Mouse (Mus musculus) midbrain, embryonic 12.5 days (tissue): ENCODE measurements around the gene Psme3. TPM values are rescaled to one million over a fixed set of nuclear protein-coding genes. Genes with fewer than 3 reads are reported as not detected.
A peak's percentile ranks its signal among the peaks of the same experiment; 100 is the strongest.

Experiments
- ATAC-seq: fragments of 200-750 bp; cut with Nextera tagmentation; 2 replicates; pipeline ENCODE4 v1.8.0; 2017; ENCODE audit warnings: low read depth, moderate TSS enrichment, moderate library complexity; ENCODE audit not compliant: low FRiP score
- H3K27ac ChIP-seq: fragments of 300-500 bp; sonication (generic); replicated peaks from 2 replicates; pipeline ENCODE4 v1.5.1; 2016; ENCODE audit warnings: mild to moderate bottlenecking
- H3K27me3 ChIP-seq: fragments of 300-500 bp; sonication (generic); 2 replicates; pipeline ENCODE4 v1.6.1; 2016; ENCODE audit warnings: mild to moderate bottlenecking
- H3K36me3 ChIP-seq: fragments of 300-500 bp; sonication (generic); 2 replicates; pipeline ENCODE4 v1.6.1; 2016
- H3K4me1 ChIP-seq: fragments of 300-500 bp; sonication (generic); 2 replicates; pipeline ENCODE4 v1.6.1; 2016
- H3K4me2 ChIP-seq: fragments of 300-500 bp; sonication (generic); replicated peaks from 2 replicates; pipeline ENCODE4 v1.6.1; 2016; ENCODE audit warnings: mild to moderate bottlenecking, moderate library complexity
- H3K4me3 ChIP-seq: fragments of 300-500 bp; sonication (generic); 2 replicates; pipeline ENCODE4 v1.5.1; 2016; ENCODE audit warnings: mild to moderate bottlenecking
- H3K9ac ChIP-seq: fragments of 300-500 bp; sonication (generic); replicated peaks from 2 replicates; pipeline ENCODE4 v1.6.1; 2016; ENCODE audit warnings: mild to moderate bottlenecking, moderate library complexity
- H3K9me3 ChIP-seq: fragments of 300-500 bp; sonication (generic); 2 replicates; pipeline ENCODE4 v1.6.1; 2016; ENCODE audit warnings: mild to moderate bottlenecking
- WGBS: fragments of 180-500 bp; shearing (Covaris S2); methylation state at CpG from one replicate; pipeline ENCODE4 v1.1.7; 2016; 5-methylcytosine and 5-hydroxymethylcytosine counted together
- polyA plus RNA-seq: library from polyadenylated mRNA; unstranded; fragments of >200 nt; fragmentation: Nextera tagmentation; extraction: Ambion mirVana; gene quantifications from 2 replicates; pipeline ENCODE4 v1.2.1, GENCODE M21; 2016

The Psme3 gene
- polyA plus RNA-seq: 163 and 180 TPM in 2 replicates

DNA sequence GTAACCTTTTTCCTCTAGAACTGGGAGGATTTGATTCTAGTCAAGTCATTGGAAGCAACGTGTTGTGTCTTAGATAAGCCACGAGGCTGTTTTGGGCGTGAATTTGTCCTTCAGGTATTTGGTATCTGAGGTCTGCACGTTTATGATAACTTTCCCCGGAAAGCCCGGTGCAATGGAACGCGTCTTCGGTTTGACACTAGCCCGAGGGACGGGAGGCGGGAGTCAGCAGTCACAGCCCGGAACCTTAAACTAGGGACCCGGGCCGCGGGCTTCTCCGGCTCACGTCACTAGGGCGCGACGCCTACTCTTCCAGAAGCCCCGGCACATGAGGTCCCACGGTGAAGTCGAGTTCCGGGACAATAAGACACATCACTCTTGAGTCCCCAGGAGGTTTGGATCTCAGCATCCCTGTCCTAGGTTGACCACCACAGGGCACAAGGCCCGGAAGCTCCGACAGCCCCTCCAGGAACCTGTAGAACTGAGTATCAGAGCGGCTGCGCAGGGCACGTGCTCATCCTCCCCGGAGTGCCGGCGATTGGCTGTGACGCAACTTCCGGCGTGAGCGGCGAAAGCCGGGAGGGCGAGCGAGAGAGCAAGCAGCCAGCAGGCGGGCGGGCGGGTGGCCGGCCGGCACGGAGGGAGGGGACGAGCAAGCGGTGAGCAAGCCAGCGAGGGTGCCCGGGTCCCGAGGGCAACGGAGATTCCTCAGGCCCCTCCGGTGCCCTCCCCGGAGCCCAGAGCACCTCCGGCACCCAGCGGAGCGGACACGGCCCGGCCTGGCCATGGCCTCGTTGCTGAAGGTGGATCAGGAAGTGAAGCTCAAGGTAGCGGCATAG, at the start of gene Psme3:
Psme3 (plus strand) TSS at position 549 of the 836 bp plus-strand sequence.
- peak; percentile 93 for ATAC-seq
- H3K9me3 ChIP-seq: no peaks in the 10 kb centered on the region
- peak within 1 kb of the TSS; percentile 49 for H3K27ac ChIP-seq
- peaks cover 30% of the 10 kb centered on the region for H3K36me3 ChIP-seq
- peak within 1 kb of the TSS; percentile 92 for H3K9ac ChIP-seq
- under 1% methylated on average over 62 of the region's 62 CpGs for WGBS
- H3K4me1 ChIP-seq: peaks cover 18% of the 10 kb centered on the region
- no peaks in the 10 kb centered on the region for H3K27me3 ChIP-seq
- peak within 1 kb of the TSS; percentile 98 for H3K4me3 ChIP-seq
- peak within 1 kb of the TSS; percentile 99 for H3K4me2 ChIP-seq

DNA sequence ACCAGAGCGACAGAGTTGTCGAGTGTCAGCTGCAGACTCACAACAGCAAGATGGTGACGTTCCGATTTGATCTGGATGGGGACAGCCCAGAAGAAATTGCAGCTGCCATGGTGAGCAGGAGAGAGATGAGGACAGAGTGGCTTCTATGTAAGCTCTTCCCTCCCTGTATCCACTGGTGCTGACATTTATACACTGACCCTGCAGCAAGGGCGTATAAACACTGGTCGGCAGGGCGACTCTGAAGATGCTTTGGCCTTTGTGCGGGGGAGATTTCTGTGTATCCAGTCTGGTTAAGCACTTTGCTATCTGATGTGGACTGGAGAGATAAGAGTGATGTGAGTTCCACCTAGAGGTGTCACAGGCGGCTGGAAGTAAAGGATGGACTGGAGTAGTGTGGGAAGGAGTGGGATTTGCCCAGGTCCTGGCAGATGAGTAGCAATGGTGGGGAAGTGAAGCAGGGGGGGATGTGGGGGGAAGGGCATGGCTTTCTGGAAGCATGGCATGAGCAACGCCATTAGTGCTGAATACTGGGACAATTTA, 46.4 kb upstream of the Psme3 start:
- no peak overlapping the region for H3K4me2 ChIP-seq
- peak overlapping the region; percentile 22; the same call in 1 of the 2 replicates for H3K27ac ChIP-seq
- ATAC-seq: no peak
- H3K9me3 ChIP-seq: no peaks in the 10 kb centered on the region
- H3K36me3 ChIP-seq: no peaks in the 10 kb centered on the region
- peaks cover 9% of the 10 kb centered on the region for H3K4me1 ChIP-seq
- peaks cover 53% of the 10 kb centered on the region for H3K27me3 ChIP-seq
- no peak overlapping the region for H3K9ac ChIP-seq
- H3K4me3 ChIP-seq: no peak overlapping the region
- WGBS: 35% methylated on average over 10 of the region's 10 CpGs

DNA sequence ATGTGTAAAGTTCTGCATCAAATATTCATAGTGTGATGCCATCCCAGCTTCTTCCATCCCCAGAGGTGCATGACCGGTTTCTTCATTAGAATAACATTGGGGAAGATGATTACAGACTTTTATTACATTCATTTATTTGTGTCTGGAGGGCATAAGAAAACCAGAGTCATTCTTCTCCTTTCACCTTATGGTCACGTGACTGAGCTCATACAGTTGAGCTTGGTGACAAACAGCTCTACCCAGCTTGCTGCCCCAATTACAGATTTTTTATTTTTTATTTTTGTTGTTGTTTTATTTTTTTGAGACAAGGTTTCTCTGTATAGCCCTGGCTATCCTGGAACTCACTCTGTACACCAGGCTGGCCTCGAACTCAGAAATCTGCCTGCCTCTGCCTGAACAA, 43.6 kb upstream of the Psme3 start:
- 92% methylated on average over 3 of the region's 3 CpGs for WGBS

GRCm38 (mm10) chr11:101275309-101275708, 40.7 kb upstream of the Psme3 start:
- Histone ChIP-seq H3K4me2 (no peak overlapping the region), H3K9ac (no peak overlapping the region), H3K27ac (no peak overlapping the region), H3K4me3 (no peak overlapping the region), H3K9me3 (no peaks in the 10 kb centered on the region), H3K36me3 (no peaks in the 10 kb centered on the region), H3K27me3 (peaks cover 29% of the 10 kb centered on the region), H3K4me1 (peaks cover 28% of the 10 kb centered on the region)
- 85% methylated on average over 4 of the region's 4 CpGs for WGBS
- no peak for ATAC-seq

More for the DNA sequence above, 43.6 kb upstream of the Psme3 start:
- ATAC-seq: no peak
- Histone ChIP-seq H3K9ac (no peak overlapping the region), H3K36me3 (no peaks in the 10 kb centered on the region), H3K9me3 (no peaks in the 10 kb centered on the region), H3K27ac (no peak overlapping the region), H3K4me1 (peaks cover 14% of the 10 kb centered on the region), H3K27me3 (peaks cover 45% of the 10 kb centered on the region), H3K4me2 (no peak overlapping the region), H3K4me3 (no peak overlapping the region)

GRCm38 (mm10) chr11:101276319-101277070, 39.5 kb upstream of the Psme3 start:
- 25% methylated on average over 27 of the region's 27 CpGs for WGBS

DNA sequence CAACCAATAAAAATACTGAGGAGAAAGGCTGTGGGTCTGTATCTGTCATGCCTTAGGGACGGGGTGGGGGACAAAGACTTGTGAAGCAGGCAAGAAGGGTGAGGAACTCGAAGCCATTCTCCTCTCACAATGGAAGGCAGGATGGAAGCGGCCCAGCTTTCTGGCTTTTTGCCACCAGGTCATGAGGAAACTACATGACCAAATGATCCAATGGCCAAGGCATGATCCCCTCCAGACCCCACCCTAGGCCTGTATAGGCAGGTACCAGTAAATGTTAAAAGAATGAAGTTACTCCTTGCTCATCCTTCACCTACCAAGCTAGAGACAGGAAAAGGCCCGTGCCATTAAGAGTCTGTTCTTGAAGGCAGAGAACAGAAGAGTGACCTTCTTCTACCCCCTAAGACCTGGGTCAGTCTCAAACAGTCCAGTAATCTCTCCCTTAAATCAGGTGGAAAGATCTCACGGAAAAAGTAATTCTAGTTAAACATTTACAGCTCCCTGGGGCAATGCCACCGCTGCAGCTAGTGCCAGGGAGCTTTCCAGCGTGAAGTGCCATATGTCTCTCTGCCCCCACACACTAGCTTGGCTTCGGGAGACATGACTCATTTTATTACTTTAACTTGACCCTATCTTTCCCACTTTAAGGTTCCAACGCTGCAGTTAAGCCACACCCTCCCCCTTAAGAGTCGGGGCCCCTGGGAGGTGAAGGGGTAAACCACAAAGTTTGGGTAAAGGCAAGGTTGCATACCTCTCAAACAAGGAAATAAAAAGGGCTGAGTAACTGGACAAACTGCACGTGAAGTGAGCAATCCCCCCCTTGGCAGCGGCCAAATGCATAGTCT, 38.4 kb upstream of the Psme3 start:
- peaks cover 28% of the 10 kb centered on the region for H3K4me1 ChIP-seq
- H3K27ac ChIP-seq: no peak overlapping the region
- 81% methylated on average over 12 of the region's 12 CpGs for WGBS

More at GRCm38 (mm10) chr11:101276319-101277070, 39.5 kb upstream of the Psme3 start:
- Histone ChIP-seq H3K27ac (no peak overlapping the region), H3K9ac (peak overlapping the region; percentile 44), H3K27me3 (peaks cover 23% of the 10 kb centered on the region), H3K36me3 (no peaks in the 10 kb centered on the region), H3K4me1 (peaks cover 28% of the 10 kb centered on the region), H3K9me3 (no peaks in the 10 kb centered on the region), H3K4me2 (peak overlapping the region; percentile 34), H3K4me3 (no peak overlapping the region)
- no peak for ATAC-seq

GRCm38 (mm10) chr11:101278223-101279192, 37.5 kb upstream of the Psme3 start, which contains the start of the genes Cntd1 and Coa3:
TSS of gene Cntd1 (plus strand) at chr11:101279012.
TSS of gene Coa3 (minus strand) at chr11:101279114.
- ATAC-seq: peak; percentile 94
- H3K27ac ChIP-seq: peak within 1 kb of the TSS; percentile 77

More for the DNA sequence above, 38.4 kb upstream of the Psme3 start:
- Histone ChIP-seq H3K9ac (peak overlapping the region; percentile 75), H3K36me3 (no peaks in the 10 kb centered on the region), H3K27me3 (peaks cover 21% of the 10 kb centered on the region), H3K9me3 (no peaks in the 10 kb centered on the region), H3K4me2 (peak overlapping the region; percentile 88), H3K4me3 (peak overlapping the region; percentile 73)
- ATAC-seq: no peak

DNA sequence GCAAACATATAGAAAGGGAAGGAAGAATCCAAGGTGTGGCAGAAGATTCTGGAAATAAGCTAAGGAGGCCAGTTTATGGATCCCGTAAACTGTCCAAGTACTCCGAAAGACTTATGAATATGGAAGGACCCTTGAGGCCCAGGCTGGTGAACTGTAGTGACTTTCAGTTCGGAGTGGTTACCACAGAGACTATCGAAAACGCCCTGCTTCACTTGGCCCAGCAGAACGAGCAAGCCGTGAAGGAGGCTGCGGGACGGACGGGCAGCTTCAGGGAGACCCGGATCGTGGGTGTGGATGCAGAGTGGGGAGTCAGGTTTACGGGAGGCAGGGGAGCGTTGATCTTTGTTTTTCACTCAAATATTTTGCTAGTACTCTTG, 36.8 kb upstream of the Psme3 start:
- peak overlapping the region; percentile 73 for H3K4me3 ChIP-seq
- ATAC-seq: peak; percentile 13
- H3K27ac ChIP-seq: no peak overlapping the region
- peaks cover 21% of the 10 kb centered on the region for H3K27me3 ChIP-seq
- no peaks in the 10 kb centered on the region for H3K9me3 ChIP-seq
- 64% methylated on average over 14 of the region's 14 CpGs for WGBS
- peaks cover 28% of the 10 kb centered on the region for H3K4me1 ChIP-seq
- no peaks in the 10 kb centered on the region for H3K36me3 ChIP-seq
- no peak overlapping the region for H3K9ac ChIP-seq
- peak overlapping the region; percentile 88 for H3K4me2 ChIP-seq

More at GRCm38 (mm10) chr11:101278223-101279192, 37.5 kb upstream of the Psme3 start, which contains the start of the genes Cntd1 and Coa3:
- H3K4me1 ChIP-seq: peaks cover 28% of the 10 kb centered on the region
- no peaks in the 10 kb centered on the region for H3K36me3 ChIP-seq
- H3K9ac ChIP-seq: peak within 1 kb of the TSS; percentile 75
- WGBS: 11% methylated on average over 45 of the region's 45 CpGs
- no peaks in the 10 kb centered on the region for H3K9me3 ChIP-seq
- H3K27me3 ChIP-seq: peaks cover 21% of the 10 kb centered on the region
- H3K4me2 ChIP-seq: peak within 1 kb of the TSS; percentile 88
- H3K4me3 ChIP-seq: peak within 1 kb of the TSS; percentile 73

- Histone ChIP-seq H3K36me3 (no peaks in the 10 kb centered on the region), H3K4me2 (no peak overlapping the region), H3K27ac (no peak overlapping the region), H3K4me1 (peaks cover 28% of the 10 kb centered on the region), H3K27me3 (peaks cover 14% of the 10 kb centered on the region), H3K9ac (no peak overlapping the region), H3K4me3 (no peak overlapping the region), H3K9me3 (no peaks in the 10 kb centered on the region)
- WGBS: 51% methylated on average over 7 of the region's 7 CpGs
- ATAC-seq: no peak
Measured at GRCm38 (mm10) chr11:101280837-101281236, 35.2 kb upstream of the Psme3 start.

GRCm38 (mm10) chr11:101282896-101283295, 33.1 kb upstream of the Psme3 start:
- 25% methylated on average over 5 of the region's 5 CpGs for WGBS
- Histone ChIP-seq H3K4me1 (peaks cover 9% of the 10 kb centered on the region), H3K4me2 (no peak overlapping the region), H3K36me3 (peaks cover 4% of the 10 kb centered on the region), H3K27ac (no peak overlapping the region), H3K9me3 (no peaks in the 10 kb centered on the region), H3K9ac (no peak overlapping the region), H3K4me3 (no peak overlapping the region), H3K27me3 (peaks cover 5% of the 10 kb centered on the region)
- ATAC-seq: no peak
